ENCODE assay signal across 11 mouse cellular contexts in genomic region chr12:28817891-28818290, GRCm38 (mm10).
DNase-seq lines count a peak whose midpoint lies in the region; ATAC-seq and TF ChIP-seq lines count a peak whose summit lies in the region.
"Had no signal": no experiment of that assay in that cellular context is flagged by ENCODE, and none has a peak within 500 bp of the region (broad histone marks: within the 10 kb centered on the region; RNA-seq: fewer than 3 reads in every experiment).

No protein-coding gene starts in this region.

- 26% methylated on average over 3 of the region's 3 CpGs for WGBS in heart, embryonic 13.5 days
- 5% methylated on average over 3 of the region's 3 CpGs for WGBS in forebrain, embryonic 13.5 days
- 17% methylated on average over 3 of the region's 3 CpGs for WGBS in hindbrain, postnatal 0 days
- WGBS in neural tube, embryonic 12.5 days: 19% methylated on average over 3 of the region's 3 CpGs

- no peak for ATAC-seq in heart, embryonic 13.5 days (ENCODE audit: extremely low read depth, insufficient number of reproducible peaks, low FRiP score, low TSS enrichment)
- ATAC-seq in forebrain, embryonic 13.5 days: peak; percentile 64
- peak; percentile 48 for ATAC-seq in hindbrain, postnatal 0 days
- ATAC-seq in neural tube, embryonic 12.5 days (ENCODE audit: low FRiP score, low read depth): peak; percentile 35; the same call in 1 of the 2 replicates

- no peak for TF ChIP-seq CTCF in hindbrain, postnatal 0 days (IDR thresholded peaks at IDR 0.05; ENCODE audit: low read depth)

- no peak for DNase-seq in heart, postnatal 25 days (ENCODE audit: low spot score)
- DNase-seq in hindbrain, postnatal 0 days (ENCODE audit: low spot score): peak; percentile 56
- no peak for DNase-seq in kidney, adult 18-20 months
- DNase-seq in ovary, postnatal 36 days (ENCODE audit: low spot score): no peak
- no peak for DNase-seq in adrenal gland, adult 8-10 months
- DNase-seq: gastrocnemius, postnatal 36 days; kidney, adult 9 months had no signal

- H3K36me3 ChIP-seq in heart, embryonic 13.5 days: no peaks in the 10 kb centered on the region
- H3K36me3 ChIP-seq in forebrain, embryonic 13.5 days (ENCODE audit: poor library complexity, severe bottlenecking): no peaks in the 10 kb centered on the region
- H3K36me3 ChIP-seq in hindbrain, postnatal 0 days (ENCODE audit: insufficient read depth, low read length): no peaks in the 10 kb centered on the region
- no peaks in the 10 kb centered on the region for H3K36me3 ChIP-seq in neural tube, embryonic 12.5 days
- H3K36me3 ChIP-seq: liver, embryonic 15.5 days had no signal

- no peak overlapping the region for H3K4me3 ChIP-seq in heart, embryonic 13.5 days
- no peak overlapping the region for H3K4me3 ChIP-seq in forebrain, embryonic 13.5 days
- no peak overlapping the region for H3K4me3 ChIP-seq in hindbrain, postnatal 0 days (ENCODE audit: low read length)
- H3K4me3 ChIP-seq in neural tube, embryonic 12.5 days: no peak overlapping the region
- H3K4me3 ChIP-seq: liver, embryonic 15.5 days had no signal

- H3K4me2 ChIP-seq in heart, embryonic 13.5 days: 0 out of 2 replicates have a peak overlapping the region, but pooled peaks have one; percentile 24
- peak overlapping the region; percentile 35; the same call in 1 of the 2 replicates for H3K4me2 ChIP-seq in forebrain, embryonic 13.5 days
- H3K4me2 ChIP-seq in hindbrain, postnatal 0 days (ENCODE audit: low read depth, low read length): no peak overlapping the region
- no peak overlapping the region for H3K4me2 ChIP-seq in neural tube, embryonic 12.5 days (replicated peaks)
- H3K4me2 ChIP-seq: liver, embryonic 15.5 days had no signal

- H3K27me3 ChIP-seq in heart, embryonic 13.5 days (replicated peaks): no peaks in the 10 kb centered on the region
- peaks cover 55% of the 10 kb centered on the region for H3K27me3 ChIP-seq in forebrain, embryonic 13.5 days
- H3K27me3 ChIP-seq in hindbrain, postnatal 0 days (ENCODE audit: insufficient read depth, low read length): no peaks in the 10 kb centered on the region
- no peaks in the 10 kb centered on the region for H3K27me3 ChIP-seq in neural tube, embryonic 12.5 days (replicated peaks)
- H3K27me3 ChIP-seq: liver, embryonic 15.5 days had no signal

- H3K4me1 ChIP-seq in heart, embryonic 13.5 days: peaks cover 19% of the 10 kb centered on the region
- H3K4me1 ChIP-seq in forebrain, embryonic 13.5 days: peaks cover 36% of the 10 kb centered on the region
- peaks cover 23% of the 10 kb centered on the region for H3K4me1 ChIP-seq in hindbrain, postnatal 0 days (ENCODE audit: insufficient read depth, low read length)
- peaks cover 38% of the 10 kb centered on the region for H3K4me1 ChIP-seq in neural tube, embryonic 12.5 days

- intact Hi-C loops in heart, postnatal 25 days (cut with DNase I): no loop called here

- 0 out of 2 replicates have a peak overlapping the region, but pooled peaks have one; percentile 0 for H3K27ac ChIP-seq in heart, embryonic 13.5 days (replicated peaks)
- H3K27ac ChIP-seq in forebrain, embryonic 13.5 days: peak overlapping the region; percentile 83
- H3K27ac ChIP-seq in hindbrain, postnatal 0 days: peak overlapping the region; percentile 65
- peak overlapping the region; percentile 11; the same call in 1 of the 2 replicates for H3K27ac ChIP-seq in neural tube, embryonic 12.5 days
- H3K27ac ChIP-seq: liver, embryonic 15.5 days had no signal

- H3K9ac ChIP-seq in heart, embryonic 13.5 days: no peak overlapping the region
- H3K9ac ChIP-seq in forebrain, embryonic 13.5 days: peak overlapping the region; percentile 34; the same call in 1 of the 2 replicates
- H3K9ac ChIP-seq in hindbrain, postnatal 0 days (replicated peaks; ENCODE audit: low read length): no peak overlapping the region
- H3K9ac ChIP-seq in neural tube, embryonic 12.5 days: no peak overlapping the region
- H3K9ac ChIP-seq: liver, embryonic 15.5 days had no signal

- H3K9me3 ChIP-seq in heart, embryonic 13.5 days: no peaks in the 10 kb centered on the region
- H3K9me3 ChIP-seq in forebrain, embryonic 13.5 days (replicated peaks): no peaks in the 10 kb centered on the region
- no peaks in the 10 kb centered on the region for H3K9me3 ChIP-seq in hindbrain, postnatal 0 days (ENCODE audit: low read length)
- no peaks in the 10 kb centered on the region for H3K9me3 ChIP-seq in neural tube, embryonic 12.5 days
- H3K9me3 ChIP-seq: liver, embryonic 15.5 days had no signal

Comparison
In these comparisons a context has a peak if more than half of its experiments do, and no peak if none do; other contexts are left out.
1. H3K27ac ChIP-seq: peak in every context shown above with its lines; median percentile 83 in forebrain, embryonic 13.5 days; 65 in hindbrain, postnatal 0 days; 11 in neural tube, embryonic 12.5 days; 0 in heart, embryonic 13.5 days.
2. H3K4me2 ChIP-seq: peak in heart, embryonic 13.5 days (single experiment) and forebrain, embryonic 13.5 days (single experiment); none in hindbrain, postnatal 0 days (single experiment) and neural tube, embryonic 12.5 days (single experiment).